Mouse (Mus musculus) 3134 (cell line): ENCODE measurements around the gene Prdx2.

Experiments used
- DNase-seq: peaks from one replicate; pipeline ENCODE4 v3.0.0-alpha.2; 2011; ENCODE audit warnings: low spot score; ENCODE audit not compliant: insufficient read length; ENCODE audit errors: extremely low read depth

Gene Prdx2

GRCm38 (mm10) chr8:84995680-84996079 lies 26.3 kb downstream of the Prdx2 start:
- DNase-seq = no peak

DNA sequence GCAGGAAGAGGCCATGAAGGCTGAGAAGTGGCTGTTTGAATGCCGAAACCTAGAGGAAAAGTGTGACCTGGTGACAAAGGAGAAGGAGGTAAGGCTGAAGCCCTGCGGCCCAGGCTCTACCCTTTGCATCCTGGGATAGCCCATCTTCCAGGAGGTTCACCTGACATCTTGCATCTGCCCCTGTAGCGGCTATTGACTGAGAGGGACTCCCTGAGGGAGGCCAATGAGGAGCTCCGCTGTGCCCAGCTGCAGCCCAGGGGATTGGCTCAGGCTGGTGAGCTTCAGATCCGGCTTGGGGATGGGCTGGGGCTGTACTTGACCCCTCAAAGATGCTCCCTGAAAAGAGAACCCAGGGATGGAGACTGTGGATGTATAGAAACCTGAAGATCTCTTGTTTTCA lies 27.6 kb downstream of the Prdx2 start:
- DNase-seq = no peak

- peak; percentile 82 for DNase-seq
Measured at GRCm38 (mm10) chr8:84997649-84998295, 28.4 kb downstream of the Prdx2 start.

DNA sequence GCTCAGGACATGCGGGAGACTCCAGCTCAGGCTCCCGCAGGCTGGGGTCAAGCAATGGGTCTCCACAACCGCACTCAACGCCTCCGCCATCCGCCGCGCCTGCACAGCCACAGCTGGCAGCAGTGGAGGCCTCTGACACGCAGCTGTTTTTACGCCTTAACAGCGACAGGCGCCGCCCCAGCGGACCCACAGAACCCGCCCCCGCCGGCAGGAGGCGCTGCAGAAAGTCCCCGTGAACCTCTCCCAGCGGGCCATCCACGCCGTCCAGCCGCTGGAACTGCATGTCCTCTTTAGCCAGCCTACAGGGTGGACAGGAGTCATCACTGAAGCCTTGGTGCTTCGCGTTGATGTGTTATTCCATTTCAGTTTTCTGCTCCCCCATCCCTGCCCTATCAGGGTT lies 38.3 kb downstream of the Prdx2 start:
- no peak for DNase-seq

DNA sequence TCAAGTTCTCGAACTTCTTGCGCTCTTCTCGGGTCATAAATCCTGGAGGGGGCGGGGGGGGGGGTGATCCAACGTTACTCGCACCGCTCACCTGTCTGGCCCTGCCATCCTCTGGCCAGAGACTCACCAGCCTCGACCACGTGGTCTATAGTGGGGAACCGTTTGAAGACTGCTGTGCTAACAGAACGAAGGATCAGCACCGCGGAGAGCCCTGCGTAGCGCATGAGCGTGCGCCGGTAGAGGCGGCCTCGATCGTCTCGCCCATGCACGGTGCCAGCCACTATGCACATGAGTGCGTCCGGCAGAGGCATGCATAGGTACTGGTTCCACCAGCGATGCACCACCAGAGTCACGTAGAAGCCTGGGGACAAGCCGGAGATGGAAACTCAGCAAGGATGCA lies 41.9 kb downstream of the Prdx2 start:
- DNase-seq = no peak

GRCm38 (mm10) chr8:85013230-85013840 lies 43.9 kb downstream of the Prdx2 start:
- no peak for DNase-seq

- no peak for DNase-seq
Measured at GRCm38 (mm10) chr8:85014431-85014830, 45.0 kb downstream of the Prdx2 start, which contains the start of gene Best2. Gene Best2 (minus strand): TSS chr8:85014531.

DNA sequence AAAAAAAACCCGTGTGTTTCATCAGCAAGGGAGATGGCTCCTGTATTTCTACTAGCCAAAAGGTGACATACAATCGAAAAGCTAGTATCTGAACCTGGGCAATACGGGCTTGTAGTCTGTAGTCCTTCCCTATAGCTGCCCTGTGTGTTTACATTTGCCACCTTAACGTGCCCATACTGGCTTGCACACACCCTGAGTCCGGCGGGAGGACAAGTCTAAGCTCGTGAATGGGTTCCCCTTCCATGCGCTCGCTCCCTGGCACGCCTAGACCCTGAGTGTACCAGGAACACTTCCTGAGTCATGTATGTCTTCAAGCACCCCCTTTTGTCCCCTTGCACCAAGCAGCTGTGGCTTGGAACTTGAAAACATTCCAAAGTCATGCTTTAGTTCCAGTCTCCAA lies 47.3 kb downstream of the Prdx2 start:
- DNase-seq = no peak

- no peak for DNase-seq
Measured at GRCm38 (mm10) chr8:85017209-85017608, 47.8 kb downstream of the Prdx2 start.

GRCm38 (mm10) chr8:85021514-85022055 lies 52.2 kb downstream of the Prdx2 start:
- DNase-seq = no peak

- DNase-seq = no peak
Measured at GRCm38 (mm10) chr8:85023846-85024245, 54.5 kb downstream of the Prdx2 start.
